Mouse (Mus musculus): ENCODE data around the gene Ltbr.

DNA sequence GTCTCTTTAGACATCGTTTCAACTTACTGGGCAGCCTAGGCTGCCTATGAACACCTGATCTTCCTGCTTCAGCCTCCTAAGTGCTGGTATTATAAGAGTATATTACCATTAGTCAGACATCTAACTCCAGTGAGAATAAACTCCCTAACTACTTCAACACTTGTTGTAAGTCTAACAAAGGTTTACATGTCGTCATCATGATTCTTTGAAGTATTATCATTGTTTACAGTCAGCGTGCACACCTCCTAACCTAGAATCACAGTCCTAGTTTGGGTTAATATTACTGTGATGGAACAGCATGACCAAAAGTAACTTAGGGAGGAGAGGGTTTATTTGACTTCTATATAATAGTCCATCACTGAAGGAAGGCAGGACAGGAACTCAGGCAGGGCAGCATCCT lies 46.2 kb downstream of the Ltbr start:
- TF ChIP-seq CTCF (conservative IDR thresholded peaks at IDR 0.05 in 1 of 2, IDR thresholded peaks at IDR 0.05 in 1 of 2; ENCODE audit: low read depth in 2 of 2, low read length in 2 of 2) (no peak), NRF1 (IDR thresholded peaks at IDR 0.05; ENCODE audit: low read depth, low read length) (no peak), KAT2A (IDR thresholded peaks at IDR 0.05; ENCODE audit: insufficient replicate concordance, low read length) (no peak), USF2 (conservative IDR thresholded peaks at IDR 0.05; ENCODE audit: low read depth, low read length) (no peak), ZC3H11A (IDR thresholded peaks at IDR 0.05; ENCODE audit: low read depth, low read length) (no peak), POLR2A (IDR thresholded peaks at IDR 0.05; ENCODE audit: low read depth, low read length) (no peak), TCF12 (IDR thresholded peaks at IDR 0.05; ENCODE audit: low read depth, low read length) (no peak), CHD1 (IDR thresholded peaks at IDR 0.05; ENCODE audit: low read depth, low read length) (no peak), TBP (conservative IDR thresholded peaks at IDR 0.05; ENCODE audit: low read depth, low read length) (no peak), MAX (IDR thresholded peaks at IDR 0.05; ENCODE audit: low read length) (no peak), MAFK (IDR thresholded peaks at IDR 0.05; ENCODE audit: insufficient replicate concordance, low read length) (no peak), NELFE (IDR thresholded peaks at IDR 0.05; ENCODE audit: low read depth, low read length) (no peak), MYC (IDR thresholded peaks at IDR 0.05; ENCODE audit: low read depth, low read length) (no peak)

Measured in CH12.LX (cell line).